Mouse (Mus musculus) small intestine, adult 2 months (tissue): ENCODE data around the gene Palm. TPM values are rescaled to one million over a fixed set of nuclear protein-coding genes. Genes with fewer than 3 reads are reported as not detected.

Source experiments
- H3K27ac ChIP-seq: fragments of 200-500 bp; 2 replicates; pipeline ENCODE4 v1.5.1; 2012; ENCODE audit warnings: low read depth, low read length, control low read depth, inconsistent platforms; ENCODE audit not compliant: insufficient read depth
- H3K27me3 ChIP-seq: fragments of 200-500 bp; 2 replicates; pipeline ENCODE4 v1.6.1; 2012; ENCODE audit warnings: mild to moderate bottlenecking, moderate library complexity, low read length, inconsistent platforms; ENCODE audit not compliant: control insufficient read depth, insufficient read depth
- H3K36me3 ChIP-seq: fragments of 200-500 bp; 2 replicates; pipeline ENCODE4 v1.6.1; 2012; ENCODE audit warnings: mild to moderate bottlenecking, low read length, control low read depth, inconsistent platforms; ENCODE audit not compliant: control insufficient read depth, insufficient read depth
- H3K4me1 ChIP-seq: fragments of 200-500 bp; 2 replicates; pipeline ENCODE4 v1.6.1; 2012; ENCODE audit warnings: low read length, inconsistent platforms, mixed read lengths; ENCODE audit not compliant: control insufficient read depth, insufficient read depth, insufficient read length
- H3K4me3 ChIP-seq: fragments of 200-500 bp; 2 replicates; pipeline ENCODE4 v1.5.1; 2012; ENCODE audit warnings: low read depth, mild to moderate bottlenecking, control low read depth, inconsistent platforms, low read length, moderate library complexity
- CTCF ChIP-seq: fragments of 200-500 bp; IDR thresholded peaks from 2 replicates; pipeline ENCODE4 v1.5.1; 2012; ENCODE audit warnings: low read depth, mild to moderate bottlenecking, control low read depth, inconsistent platforms, low read length, moderate library complexity, mixed read lengths; ENCODE audit not compliant: insufficient replicate concordance, insufficient read length; ENCODE audit errors: extremely low read depth
- POLR2A ChIP-seq: fragments of 200-500 bp; IDR thresholded peaks from 2 replicates; pipeline ENCODE4 v1.6.1; 2012; ENCODE audit warnings: low read depth, mild to moderate bottlenecking, control low read depth, inconsistent platforms, low read length, moderate library complexity
- WGBS: fragments of 180-500 bp; shearing (Covaris S2); methylation state at CpG from one replicate; pipeline ENCODE4 v1.1.7; 2018; 5-methylcytosine and 5-hydroxymethylcytosine counted together
- polyA plus RNA-seq: library from polyadenylated mRNA; depleted of rRNA; stranded (reverse); fragments of >200 nt; gene quantifications from 2 replicates; pipeline ENCODE4 v1.2.3, GENCODE M21; 2012

Palm gene
- polyA plus RNA-seq, 1 experiment = 24.0 TPM

- no peak overlapping the region for H3K4me3 ChIP-seq
- H3K36me3 ChIP-seq = no peaks in the 10 kb centered on the region
- 49% methylated on average over 2 of the region's 2 CpGs for WGBS
- no peak overlapping the region for H3K27ac ChIP-seq
- TF ChIP-seq CTCF = no peak
- peaks cover 7% of the 10 kb centered on the region for H3K4me1 ChIP-seq
- no peaks in the 10 kb centered on the region for H3K27me3 ChIP-seq
These were observed 20.2 kb upstream of the Palm start for GRCm38 (mm10) chr10:79773208-79773607.

- H3K4me1 ChIP-seq = peaks cover 8% of the 10 kb centered on the region
- H3K36me3 ChIP-seq = no peaks in the 10 kb centered on the region
- no peaks in the 10 kb centered on the region for H3K27me3 ChIP-seq
- no peak overlapping the region for H3K27ac ChIP-seq
- TF ChIP-seq CTCF (peak; percentile 28; the same call in 1 of the 2 replicates), POLR2A (no peak)
- no peak overlapping the region for H3K4me3 ChIP-seq
- WGBS = 74% methylated on average over 5 of the region's 5 CpGs
These were observed 18.7 kb upstream of the Palm start for GRCm38 (mm10) chr10:79774486-79775279.

GRCm38 (mm10) chr10:79777103-79777531 lies 16.3 kb upstream of the Palm start, which contains the start of gene Fstl3:
Gene Fstl3, plus strand, starts transcription at chr10:79777272.
- Histone ChIP-seq H3K4me1 (peaks cover 17% of the 10 kb centered on the region), H3K36me3 (no peaks in the 10 kb centered on the region), H3K27me3 (no peaks in the 10 kb centered on the region), H3K27ac (0 out of 2 replicates have a peak within 1 kb of the TSS, but pooled peaks have one; percentile 10), H3K4me3 (peak within 1 kb of the TSS; percentile 57)
- WGBS = 2% methylated on average over 39 of the region's 39 CpGs
- no peak for TF ChIP-seq CTCF
- no peak for TF ChIP-seq POLR2A

GRCm38 (mm10) chr10:79778006-79778405 lies 15.4 kb upstream of the Palm start:
- TF ChIP-seq CTCF (no peak), POLR2A (no peak)
- H3K4me1 ChIP-seq = peaks cover 17% of the 10 kb centered on the region
- H3K4me3 ChIP-seq = peak overlapping the region; percentile 28; the same call in 1 of the 2 replicates
- H3K27ac ChIP-seq = 0 out of 2 replicates have a peak overlapping the region, but pooled peaks have one; percentile 10
- H3K36me3 ChIP-seq = no peaks in the 10 kb centered on the region
- 11% methylated on average over 15 of the region's 15 CpGs for WGBS
- H3K27me3 ChIP-seq = no peaks in the 10 kb centered on the region

GRCm38 (mm10) chr10:79779193-79779592 lies 14.2 kb upstream of the Palm start:
- H3K27ac ChIP-seq = no peak overlapping the region
- H3K36me3 ChIP-seq = no peaks in the 10 kb centered on the region
- peaks cover 17% of the 10 kb centered on the region for H3K4me1 ChIP-seq
- no peak overlapping the region for H3K4me3 ChIP-seq
- H3K27me3 ChIP-seq = no peaks in the 10 kb centered on the region
- no peak for TF ChIP-seq CTCF
- TF ChIP-seq POLR2A = no peak
- 42% methylated on average over 2 of the region's 2 CpGs for WGBS

- TF ChIP-seq POLR2A (peak; percentile 3; the same call in 1 of the 2 replicates), CTCF (peak; percentile 86)
- WGBS = 2% methylated on average over 55 of the region's 55 CpGs
- Histone ChIP-seq H3K4me3 (peak overlapping the region; percentile 58), H3K27me3 (no peaks in the 10 kb centered on the region), H3K4me1 (peaks cover 17% of the 10 kb centered on the region), H3K27ac (peak overlapping the region; percentile 39), H3K36me3 (no peaks in the 10 kb centered on the region)
These were observed 13.3 kb upstream of the Palm start for GRCm38 (mm10) chr10:79779784-79780663.

GRCm38 (mm10) chr10:79780664-79781015 lies 12.7 kb upstream of the Palm start:
- peak overlapping the region; percentile 39 for H3K27ac ChIP-seq
- 1% methylated on average over 13 of the region's 13 CpGs for WGBS
- H3K36me3 ChIP-seq = no peaks in the 10 kb centered on the region

More at GRCm38 (mm10) chr10:79780664-79781015, 12.7 kb upstream of the Palm start:
- H3K4me3 ChIP-seq = peak overlapping the region; percentile 58
- H3K27me3 ChIP-seq = no peaks in the 10 kb centered on the region
- TF ChIP-seq POLR2A (no peak), CTCF (no peak)
- H3K4me1 ChIP-seq = peaks cover 17% of the 10 kb centered on the region
